Mouse (Mus musculus) thymus, postnatal 25 days (tissue): ENCODE data around the gene Cfap65.

Experiments
- DNase-seq: peaks from one replicate; pipeline ENCODE4 v3.0.0; 2022

Cfap65 gene

DNA sequence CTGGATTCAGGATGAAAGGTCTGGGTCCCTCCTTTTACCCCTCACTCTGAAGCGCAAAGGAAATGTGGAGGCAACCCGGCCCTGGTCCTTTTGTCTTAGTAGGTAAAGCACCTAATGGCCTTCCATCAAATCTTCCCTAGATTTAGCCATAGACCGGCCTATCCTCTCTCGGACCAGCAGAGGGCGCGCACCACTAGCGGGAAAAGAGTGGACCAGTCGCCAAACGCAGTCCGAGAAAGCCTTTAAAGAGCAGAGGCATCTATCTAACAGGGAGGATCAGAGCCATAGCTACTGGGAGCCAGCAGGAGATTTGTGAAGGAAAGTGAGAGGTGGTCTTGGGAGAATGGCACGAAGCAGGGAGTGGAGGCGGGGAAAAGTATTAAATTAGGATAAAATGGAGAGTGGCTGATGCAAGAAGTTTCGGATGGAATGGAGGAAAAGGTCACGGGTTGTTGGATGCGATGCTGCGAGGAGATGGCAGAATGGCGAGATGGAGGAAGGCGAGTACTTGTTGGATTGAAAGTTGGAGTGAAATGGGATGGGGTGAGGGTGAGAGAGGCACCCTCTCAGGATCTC is 54.5 kb downstream of the Cfap65 start:
- peak; percentile 32 for DNase-seq

DNA sequence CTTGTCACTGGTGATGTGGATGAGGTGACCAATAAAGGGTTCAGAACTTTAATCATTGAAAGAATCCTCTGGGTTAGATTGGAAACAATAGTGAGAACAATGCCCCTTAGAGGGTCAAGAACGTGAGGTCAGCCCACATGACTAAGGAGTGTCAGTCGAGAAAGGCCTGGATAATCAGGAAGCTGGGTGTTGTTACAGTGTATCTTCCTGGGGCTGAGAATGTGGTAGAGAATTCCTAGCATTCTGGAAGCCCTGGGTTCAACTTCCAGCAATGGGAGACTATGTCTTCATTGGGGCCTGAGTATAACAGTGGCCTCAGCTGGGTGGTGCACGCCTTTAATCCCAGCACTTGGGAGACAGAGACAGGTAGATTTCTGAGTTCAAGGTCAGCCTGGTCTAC is 58.2 kb downstream of the Cfap65 start:
- DNase-seq = no peak

DNA sequence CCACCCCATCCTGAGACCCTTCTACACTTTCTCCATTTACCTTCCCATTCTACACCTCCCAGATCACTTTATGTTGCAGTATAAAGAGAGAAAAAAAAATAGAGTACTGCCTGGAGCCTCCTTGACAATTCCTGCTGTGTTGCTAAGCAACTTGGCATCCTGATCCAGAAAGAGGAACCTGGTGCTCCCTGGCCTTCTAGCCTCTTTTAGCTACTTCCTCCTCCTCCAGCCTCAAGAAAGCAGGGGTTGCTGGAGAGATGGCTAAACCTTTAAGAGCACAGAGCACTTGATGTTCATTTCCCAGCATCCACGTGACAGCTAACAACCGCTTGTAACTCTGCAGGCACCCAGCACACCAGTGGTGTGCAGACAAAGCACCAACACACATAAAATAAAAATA is 63.2 kb downstream of the Cfap65 start:
- no peak for DNase-seq

DNA sequence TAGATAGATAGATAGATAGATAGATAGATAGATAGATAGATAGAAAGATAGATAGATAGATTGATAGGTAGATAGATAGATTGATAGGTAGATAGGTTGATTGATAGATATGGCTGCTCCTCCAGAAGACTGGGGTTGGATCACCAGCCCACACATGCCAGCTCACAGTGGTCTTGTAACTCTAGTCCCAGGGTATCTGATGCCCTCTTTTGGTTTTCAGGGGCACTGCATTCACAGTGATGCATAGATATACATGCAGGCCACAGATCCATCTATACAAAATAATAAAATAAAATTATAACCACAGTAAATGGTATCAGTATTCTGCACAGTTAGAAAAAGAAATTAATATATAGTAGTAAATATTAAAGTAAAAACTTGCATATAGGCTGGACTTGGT is 73.6 kb downstream of the Cfap65 start:
- no peak for DNase-seq

DNA sequence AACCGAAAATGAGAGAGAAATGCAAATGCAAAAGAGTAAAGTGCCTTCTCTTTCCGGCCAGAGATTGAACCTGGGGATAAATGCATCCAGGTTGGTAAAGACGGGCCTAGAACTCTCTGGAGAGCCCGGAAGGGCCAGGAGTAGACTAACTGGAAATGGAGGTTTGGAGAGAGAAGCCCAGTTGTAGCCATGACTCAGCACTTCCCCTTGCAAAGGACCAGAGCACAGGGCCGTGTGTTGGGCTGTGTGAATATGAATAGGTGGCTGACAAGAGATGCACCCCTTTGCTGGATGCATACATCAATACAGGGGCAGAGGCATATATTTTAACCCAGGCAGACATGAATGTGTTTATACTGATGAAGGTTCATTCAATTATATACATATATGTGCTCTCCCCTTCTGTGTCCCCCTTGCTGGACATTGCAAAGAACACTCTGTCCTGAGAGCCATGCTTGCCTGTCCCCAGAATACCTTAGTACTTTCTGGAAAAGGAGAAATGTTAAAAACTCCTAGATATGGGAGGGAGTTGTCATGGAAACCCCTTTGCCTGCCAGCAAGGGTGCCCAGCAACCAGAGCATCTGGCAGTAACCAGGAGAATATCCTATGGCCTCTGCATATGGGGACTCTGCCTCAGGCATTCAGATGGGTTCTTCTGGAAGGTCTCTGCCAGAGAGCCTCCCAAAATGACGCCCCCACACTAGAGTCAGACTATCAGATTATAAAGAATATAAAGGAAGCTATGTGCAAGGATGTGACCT is 76.0 kb downstream of the Cfap65 start:
- no peak for DNase-seq

DNA sequence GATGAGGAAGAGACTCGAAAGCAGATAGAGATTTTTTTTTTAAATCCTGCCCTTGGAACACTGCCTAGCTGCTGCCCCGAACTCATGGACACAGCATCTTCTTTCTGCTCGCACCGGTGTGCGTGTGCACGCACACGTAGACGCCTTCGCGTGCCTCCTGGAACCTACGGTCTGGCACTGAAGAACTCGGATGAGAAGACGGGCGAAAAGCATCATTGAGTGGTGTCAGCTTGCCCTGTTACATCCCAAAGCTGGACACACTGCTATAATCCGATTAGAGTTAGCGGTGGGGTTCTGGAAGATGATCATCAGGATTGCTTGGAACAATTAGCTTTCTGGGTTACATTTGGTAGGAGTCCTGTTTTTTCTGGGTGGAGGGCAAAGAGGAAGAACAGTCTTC is 76.6 kb downstream of the Cfap65 start:
- no peak for DNase-seq

DNA sequence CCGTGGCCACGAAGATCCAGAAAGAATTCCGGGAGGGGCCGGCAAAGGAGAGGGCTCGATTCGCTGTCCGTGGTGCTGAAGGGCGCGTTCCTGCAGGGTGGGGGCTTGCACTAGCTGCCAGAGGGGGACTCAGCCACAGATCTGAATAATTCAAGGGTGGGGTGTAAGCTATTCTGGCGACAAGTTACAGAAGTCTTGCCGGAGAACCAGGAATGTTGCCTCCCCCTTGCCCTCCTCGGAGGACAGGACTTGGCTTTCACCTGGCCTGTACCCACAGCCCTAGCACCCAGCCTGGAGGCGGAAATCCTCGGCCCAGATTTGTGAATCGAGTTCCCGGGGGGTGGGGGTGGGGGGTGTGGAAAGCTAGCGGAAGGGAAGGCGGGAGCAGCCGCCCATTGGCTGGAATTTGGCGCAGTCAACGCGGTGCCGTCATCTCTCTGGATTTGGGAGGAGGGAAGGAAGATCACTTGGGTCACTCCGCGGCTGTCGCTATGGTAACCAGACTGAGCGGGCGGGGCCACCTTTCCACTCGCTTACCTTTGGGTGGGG is 77.2 kb downstream of the Cfap65 start:
- peak; percentile 23 for DNase-seq

DNA sequence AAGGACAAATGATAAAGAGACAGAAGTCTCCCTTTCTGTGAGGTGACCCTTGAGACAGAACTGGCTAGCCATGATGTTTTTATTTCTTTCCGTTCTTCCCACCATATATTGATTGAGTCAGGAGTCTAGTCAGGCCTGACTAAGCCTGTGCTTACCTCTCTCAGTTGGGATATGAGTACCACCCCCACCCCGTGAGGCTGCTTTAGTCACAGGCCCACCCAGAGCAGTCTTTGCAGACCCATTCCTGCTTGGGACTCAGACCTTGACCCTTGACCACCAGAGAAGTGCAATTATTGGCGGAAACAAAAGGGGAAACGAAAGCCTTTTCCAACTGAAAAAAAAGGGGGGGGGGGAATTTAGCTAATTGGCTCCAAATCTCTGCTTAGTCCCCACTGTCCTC is 77.7 kb downstream of the Cfap65 start:
- no peak for DNase-seq

DNA sequence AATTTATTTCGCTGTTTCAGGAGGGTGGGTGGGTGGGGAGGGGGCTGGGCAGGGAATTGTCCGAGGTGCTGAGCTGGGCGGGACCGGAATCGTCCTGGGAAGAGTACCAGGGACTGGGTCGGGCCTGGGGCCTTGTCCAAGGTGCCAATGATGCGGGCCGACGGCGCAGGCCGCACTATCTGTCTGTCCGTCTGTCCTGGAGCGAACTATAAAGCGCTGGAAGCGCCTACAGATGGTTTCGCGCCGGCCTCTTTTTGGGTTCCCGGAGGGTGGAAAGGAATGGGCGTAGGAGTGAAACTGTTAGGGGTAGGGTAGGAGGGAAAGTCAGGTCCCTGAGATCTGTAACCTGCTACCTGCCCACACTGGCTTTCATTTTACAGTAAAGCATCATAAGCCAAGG is 78.2 kb downstream of the Cfap65 start:
- DNase-seq = no peak

DNA sequence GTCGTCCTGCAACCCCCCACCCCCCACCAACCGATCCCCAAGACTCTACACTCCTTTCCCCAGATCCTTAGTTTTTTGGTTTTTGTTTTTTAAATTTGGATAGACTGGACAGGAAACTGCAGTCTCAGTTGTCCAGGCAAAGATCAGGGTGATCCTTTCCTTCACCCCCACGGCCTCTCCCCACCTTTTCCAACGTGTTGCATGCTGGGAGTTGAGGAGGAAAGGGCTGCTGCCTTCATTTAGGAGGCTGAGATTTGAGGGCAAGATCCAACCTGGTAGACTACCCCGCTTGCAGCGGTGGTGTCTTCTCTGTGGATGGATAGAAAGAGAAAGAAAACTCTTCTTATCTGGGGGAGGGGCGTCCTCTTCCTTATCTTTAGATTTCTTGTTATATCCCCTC is 78.6 kb downstream of the Cfap65 start:
- no peak for DNase-seq

DNA sequence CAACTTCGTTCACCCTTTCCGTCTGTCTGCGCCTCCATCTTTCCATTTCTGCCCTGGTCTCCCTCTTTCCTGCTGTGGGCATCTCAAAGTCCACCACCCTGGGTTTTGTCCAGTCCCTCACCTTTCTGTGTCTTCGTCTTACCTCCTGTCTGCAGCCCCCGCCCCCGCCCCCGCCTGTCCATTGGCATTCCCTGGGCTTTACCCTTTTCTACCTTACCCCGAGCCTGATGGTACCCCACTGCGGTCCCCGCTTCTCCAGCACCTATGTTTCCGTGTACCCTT is 79.0 kb downstream of the Cfap65 start:
- DNase-seq = no peak

DNA sequence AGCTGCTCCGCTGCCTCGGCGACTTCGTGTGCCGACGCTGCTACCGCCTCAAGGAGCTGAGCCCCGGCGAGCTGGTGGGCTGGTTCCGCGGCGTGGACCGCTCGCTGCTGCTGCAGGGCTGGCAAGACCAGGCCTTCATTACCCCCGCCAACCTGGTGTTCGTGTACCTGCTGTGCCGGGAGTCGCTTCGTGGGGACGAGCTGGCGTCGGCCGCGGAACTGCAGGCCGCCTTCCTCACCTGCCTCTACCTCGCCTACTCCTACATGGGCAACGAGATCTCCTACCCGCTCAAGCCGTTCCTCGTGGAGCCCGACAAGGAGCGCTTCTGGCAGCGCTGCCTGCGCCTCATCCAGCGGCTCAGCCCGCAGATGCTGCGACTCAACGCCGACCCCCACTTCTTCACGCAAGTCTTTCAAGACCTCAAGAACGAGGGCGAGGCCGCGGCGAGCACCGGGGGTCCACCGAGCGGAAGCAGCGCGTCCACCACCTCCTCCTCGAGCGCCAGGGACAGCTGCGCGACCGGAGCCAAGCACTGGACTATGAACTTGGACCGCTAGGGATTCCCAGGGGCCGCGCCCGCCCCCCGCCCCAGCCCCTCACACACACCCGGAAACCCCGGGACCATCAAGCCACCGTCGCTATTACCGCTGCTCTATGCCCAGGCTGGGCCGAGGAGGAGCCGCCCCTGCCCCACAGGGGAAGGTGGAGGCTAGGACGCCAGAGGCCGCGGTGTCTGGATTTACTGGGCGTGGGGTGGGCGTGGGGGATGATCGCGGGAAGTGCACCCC is 79.6 kb downstream of the Cfap65 start:
- peak; percentile 9 for DNase-seq

DNA sequence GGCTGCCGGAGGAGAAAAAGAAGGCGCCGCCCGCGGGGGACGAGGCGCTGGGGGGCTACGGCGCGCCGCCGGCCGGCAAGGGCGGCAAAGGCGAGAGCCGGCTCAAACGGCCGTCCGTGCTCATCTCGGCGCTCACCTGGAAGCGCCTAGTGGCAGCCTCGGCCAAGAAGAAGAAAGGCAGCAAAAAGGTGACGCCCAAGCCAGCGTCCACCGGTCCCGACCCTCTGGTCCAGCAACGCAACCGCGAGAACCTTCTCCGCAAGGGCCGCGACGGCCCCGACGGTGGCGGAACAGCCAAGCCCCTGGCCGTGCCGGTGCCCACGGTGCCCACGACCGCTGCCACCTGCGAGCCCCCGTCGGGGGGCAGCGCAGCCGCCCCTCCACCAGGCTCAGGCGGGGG is 80.2 kb downstream of the Cfap65 start:
- no peak for DNase-seq

DNA sequence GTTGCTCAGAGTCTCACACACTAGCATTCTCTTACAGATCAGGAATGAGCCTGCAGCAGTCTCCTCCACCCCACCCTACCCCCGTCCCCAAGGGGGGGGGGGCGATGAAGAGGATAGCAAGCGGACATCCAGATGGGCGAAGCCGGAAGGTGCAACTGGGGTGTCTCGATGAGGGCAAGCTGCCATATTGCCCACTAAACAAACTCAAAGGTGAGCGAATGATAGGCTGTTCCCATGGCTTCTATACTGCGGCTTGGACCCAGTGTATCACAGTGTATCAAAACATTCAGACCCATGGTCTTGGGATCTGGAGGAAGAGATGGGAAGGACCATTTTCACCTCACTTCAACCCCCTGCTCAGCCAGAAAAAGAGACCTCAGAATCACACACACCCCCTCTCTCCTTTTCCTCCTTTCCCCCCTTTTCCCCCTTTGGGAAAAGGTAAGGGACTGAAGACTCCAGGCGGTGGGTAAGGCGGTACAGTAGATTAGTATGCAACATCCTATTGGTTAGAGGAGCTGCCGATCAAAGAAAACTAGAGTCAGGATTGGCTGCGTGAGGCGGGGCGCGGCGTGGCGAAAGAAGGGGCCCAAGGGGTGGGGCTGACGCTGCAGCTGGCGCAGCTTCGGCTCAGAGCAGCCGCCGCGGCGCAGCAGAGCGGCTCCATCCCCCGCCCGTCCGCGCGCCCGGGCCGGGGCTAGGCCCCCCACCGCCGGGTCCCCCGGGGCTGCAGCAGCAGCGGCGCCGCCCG is 80.9 kb downstream of the Cfap65 start, which contains the start of gene Cdk5r2:
TSS of gene Cdk5r2 (plus strand) at position 629 of the 751 bp plus-strand sequence.
- DNase-seq = peak; percentile 78
